Comparison of ENCODE assay signal across 15 mouse cellular contexts in genomic region chr8:78584863-78585262, GRCm38 (mm10).
DNase-seq lines count a peak whose midpoint lies in the region; ATAC-seq and TF ChIP-seq lines count a peak whose summit lies in the region.
"Had no signal": no experiment of that assay in that cellular context is flagged by ENCODE, and none has a peak within 500 bp of the region (broad histone marks: within the 10 kb centered on the region; RNA-seq: fewer than 3 reads in every experiment).

No protein-coding gene starts in this region.

- H3K4me1 ChIP-seq in intestine, embryonic 16.5 days (ENCODE audit: control insufficient read depth, insufficient read depth, low read length) = peaks cover 7% of the 10 kb centered on the region
- H3K4me1 ChIP-seq in hindbrain, postnatal 0 days (ENCODE audit: insufficient read depth, low read length) = no peaks in the 10 kb centered on the region
- H3K4me1 ChIP-seq: liver, embryonic 15.5 days had no signal

- no peak overlapping the region; the same call in 1 of the 2 replicates for H3K27ac ChIP-seq in intestine, embryonic 16.5 days (ENCODE audit: low read length)
- H3K27ac ChIP-seq in hindbrain, postnatal 0 days = no peak overlapping the region
- H3K27ac ChIP-seq: forebrain, embryonic 10.5 days; hindbrain, embryonic 14.5 days; liver, embryonic 15.5 days had no signal

- no peak overlapping the region for H3K4me2 ChIP-seq in intestine, embryonic 16.5 days (ENCODE audit: low read depth, low read length)
- H3K4me2 ChIP-seq in hindbrain, postnatal 0 days (ENCODE audit: low read depth, low read length) = no peak overlapping the region
- H3K4me2 ChIP-seq: hindbrain, embryonic 14.5 days; liver, embryonic 15.5 days had no signal

- peak; percentile 55; the same call in 1 of the 2 replicates for ATAC-seq in intestine, embryonic 16.5 days
- ATAC-seq in hindbrain, postnatal 0 days = no peak

- intact Hi-C loops in heart, postnatal 25 days (cut with DNase I) = loop anchor here (5.0 kb wide), 1 partner anchor 37 kb away; no protein-coding TSS in a partner anchor

- no peak overlapping the region for H3K4me3 ChIP-seq in intestine, embryonic 16.5 days (ENCODE audit: low read length)
- H3K4me3 ChIP-seq in hindbrain, postnatal 0 days (ENCODE audit: low read length) = no peak overlapping the region
- H3K4me3 ChIP-seq: forebrain, embryonic 10.5 days; liver, embryonic 15.5 days had no signal

- H3K36me3 ChIP-seq in intestine, embryonic 16.5 days (ENCODE audit: control insufficient read depth, insufficient read depth, low read length) = no peaks in the 10 kb centered on the region
- no peaks in the 10 kb centered on the region for H3K36me3 ChIP-seq in hindbrain, postnatal 0 days (ENCODE audit: insufficient read depth, low read length)
- H3K36me3 ChIP-seq: forebrain, embryonic 10.5 days; liver, embryonic 15.5 days had no signal

- peak; percentile 16 to 49 for DNase-seq in heart, adult 18-20 months
- DNase-seq in heart, postnatal 25 days (ENCODE audit: low spot score) = no peak
- DNase-seq in ES-CJ7 (ENCODE audit: low read depth, low spot score) = peak; percentile 38
- peak; percentile 10 for DNase-seq in fibroblast of lung, adult 2 months (ENCODE audit: low read depth)
- DNase-seq in spleen, adult 12 weeks (ENCODE audit: low spot score) = no peak
- no peak for DNase-seq in adrenal gland, adult 8-10 months
- DNase-seq in hindbrain, postnatal 0 days (ENCODE audit: low spot score) = no peak
- DNase-seq: adrenal gland, adult 2 months; cerebellum, postnatal 10 days; midbrain, embryonic 14.5 days had no signal

- no peaks in the 10 kb centered on the region for H3K9me3 ChIP-seq in intestine, embryonic 16.5 days (ENCODE audit: control insufficient read depth, low read length)
- no peaks in the 10 kb centered on the region for H3K9me3 ChIP-seq in hindbrain, postnatal 0 days (ENCODE audit: low read length)
- H3K9me3 ChIP-seq: forebrain, embryonic 10.5 days; liver, embryonic 15.5 days had no signal

- 35% methylated on average over 3 of the region's 3 CpGs for WGBS in intestine, embryonic 16.5 days
- 64% methylated on average over 3 of the region's 3 CpGs for WGBS in hindbrain, postnatal 0 days

- H3K9ac ChIP-seq in intestine, embryonic 16.5 days (ENCODE audit: low read depth, low read length) = no peak overlapping the region
- no peak overlapping the region for H3K9ac ChIP-seq in hindbrain, postnatal 0 days (replicated peaks; ENCODE audit: low read length)
- H3K9ac ChIP-seq: hindbrain, embryonic 14.5 days; liver, embryonic 15.5 days had no signal

- no peaks in the 10 kb centered on the region for H3K27me3 ChIP-seq in intestine, embryonic 16.5 days (replicated peaks; ENCODE audit: control insufficient read depth, insufficient read depth, low read length)
- no peaks in the 10 kb centered on the region for H3K27me3 ChIP-seq in hindbrain, postnatal 0 days (ENCODE audit: insufficient read depth, low read length)
- H3K27me3 ChIP-seq: CH12.LX; liver, embryonic 15.5 days had no signal

- no peak for TF ChIP-seq CTCF in hindbrain, postnatal 0 days (IDR thresholded peaks at IDR 0.05; ENCODE audit: low read depth)

Comparison
In these comparisons a context has a peak if more than half of its experiments do, and no peak if none do; other contexts are left out.
1. DNase-seq: peak in heart, adult 18-20 months (2 of 2), ES-CJ7 (single experiment) and fibroblast of lung, adult 2 months (single experiment); none in heart, postnatal 25 days (single experiment), spleen, adult 12 weeks (single experiment), adrenal gland, adult 8-10 months (single experiment) and hindbrain, postnatal 0 days (single experiment).